Mouse (Mus musculus): ENCODE results near the gene Stk36. TPM values are rescaled to one million over a fixed set of nuclear protein-coding genes. Genes with fewer than 3 reads are reported as not detected.

Stk36 gene
- polyA plus RNA-seq, 1 experiment from 2014 or later: 22.8 TPM

GRCm38 (mm10) chr1:74677843-74678242 lies 76.6 kb downstream of the Stk36 start:
- no peaks in the 10 kb centered on the region for H3K9me3 ChIP-seq
- H3K4me2 ChIP-seq (replicated peaks): no peak overlapping the region
- 86% methylated on average over 1 of the region's 1 CpGs for WGBS
- no peak overlapping the region for H3K4me3 ChIP-seq
- H3K36me3 ChIP-seq: peaks cover 43% of the 10 kb centered on the region
- no peaks in the 10 kb centered on the region for H3K4me1 ChIP-seq
- H3K9ac ChIP-seq: no peak overlapping the region
- no peak for ATAC-seq (ENCODE audit: low FRiP score, low read depth)
- H3K27me3 ChIP-seq (replicated peaks): no peaks in the 10 kb centered on the region
- H3K27ac ChIP-seq: no peak overlapping the region

Small RNA genes lying within 50 kb of the gene (microRNA-seq; reads per million reads assigned to microRNA genes)
- gene Gm25035: not detected

Other genes starting within 250 kb of the Stk36 start
- gene Catip, start 239.3 kb upstream of the Stk36 start, polyA plus RNA-seq (2016; fragmentation: Nextera tagmentation; extraction: Ambion mirVana): 0.25 and 0.75 TPM in 2 replicates
- gene Slc11a1, start 226.2 kb upstream of the Stk36 start, polyA plus RNA-seq (2016; fragmentation: Nextera tagmentation; extraction: Ambion mirVana): 2.1 and 4.1 TPM in 2 replicates
- 29.9 and 31.3 TPM in 2 replicates for gene Ctdsp1, start 209.9 kb upstream of the Stk36 start, polyA plus RNA-seq (2016; fragmentation: Nextera tagmentation; extraction: Ambion mirVana)
- gene Vil1, start 192.1 kb upstream of the Stk36 start, polyA plus RNA-seq (2016; fragmentation: Nextera tagmentation; extraction: Ambion mirVana): 0.15 and 0.17 TPM in 2 replicates
- gene Cnot9, start 95.4 kb upstream of the Stk36 start, polyA plus RNA-seq (2016; fragmentation: Nextera tagmentation; extraction: Ambion mirVana): 60.5 and 62.1 TPM in 2 replicates
- 2.2 and 2.9 TPM in 2 replicates for gene Plcd4, start 58.6 kb upstream of the Stk36 start, polyA plus RNA-seq (2016; fragmentation: Nextera tagmentation; extraction: Ambion mirVana)
- gene Usp37, start 57.2 kb upstream of the Stk36 start, polyA plus RNA-seq (2016; fragmentation: Nextera tagmentation; extraction: Ambion mirVana): 30.2 and 33.1 TPM in 2 replicates
- gene Zfp142, start 13.2 kb upstream of the Stk36 start, polyA plus RNA-seq (2016; fragmentation: Nextera tagmentation; extraction: Ambion mirVana): 8.5 and 10.3 TPM in 2 replicates
- gene Bcs1l, start 13.2 kb upstream of the Stk36 start, polyA plus RNA-seq (2016; fragmentation: Nextera tagmentation; extraction: Ambion mirVana): 17.3 and 19.4 TPM in 2 replicates
- 35.5 and 37.8 TPM in 2 replicates for gene Rnf25, start within 50 bp of the Stk36 start, polyA plus RNA-seq (2016; fragmentation: Nextera tagmentation; extraction: Ambion mirVana)
- gene Ttll4, start 60.3 kb downstream of the Stk36 start, polyA plus RNA-seq (2016; fragmentation: Nextera tagmentation; extraction: Ambion mirVana): 25.8 and 28.5 TPM in 2 replicates
- 3.9 and 6.3 TPM in 2 replicates for gene Cyp27a1, start 112.1 kb downstream of the Stk36 start, polyA plus RNA-seq (2016; fragmentation: Nextera tagmentation; extraction: Ambion mirVana)
- gene Prkag3, start 147.8 kb downstream of the Stk36 start, polyA plus RNA-seq (2016; fragmentation: Nextera tagmentation; extraction: Ambion mirVana): 0.10 and 0.40 TPM in 2 replicates
- 12.5 and 13.8 TPM in 2 replicates for gene Wnt6, start 170.4 kb downstream of the Stk36 start, polyA plus RNA-seq (2016; fragmentation: Nextera tagmentation; extraction: Ambion mirVana)
- gene Wnt10a, start 190.1 kb downstream of the Stk36 start, polyA plus RNA-seq (2016; fragmentation: Nextera tagmentation; extraction: Ambion mirVana): 1.2 and 1.4 TPM in 2 replicates

Data from neural tube, embryonic 12.5 days (tissue).